Mouse (Mus musculus) urinary bladder, postnatal 14 days (tissue): ENCODE measurements around the gene Ace3.
"Not testable (repeated sequence)": the region's sequence is repeated elsewhere in the genome, so short reads cannot be mapped to it uniquely, and the experiment has no call there.

Experiments
- DNase-seq: peaks from one replicate; pipeline ENCODE4 v3.0.0; 2021; ENCODE audit warnings: low spot score

Gene Ace3

GRCm38 (mm10) chr11:105978634-105979033, 15.8 kb upstream of the Ace3 start:
- no peak for DNase-seq

GRCm38 (mm10) chr11:105984452-105984851, 10.0 kb upstream of the Ace3 start:
- no peak for DNase-seq

GRCm38 (mm10) chr11:105987446-105987845, 7.0 kb upstream of the Ace3 start:
- no peak for DNase-seq

GRCm38 (mm10) chr11:105989446-105989845, 5.0 kb upstream of the Ace3 start:
- DNase-seq: no peak

GRCm38 (mm10) chr11:105990231-105990630, 4.2 kb upstream of the Ace3 start:
- no peak for DNase-seq

GRCm38 (mm10) chr11:106000062-106000461, 5.6 kb downstream of the Ace3 start:
- no peak for DNase-seq

GRCm38 (mm10) chr11:106001718-106002117, 7.2 kb downstream of the Ace3 start:
- no peak for DNase-seq

GRCm38 (mm10) chr11:106004576-106004975, 10.1 kb downstream of the Ace3 start:
- DNase-seq: no peak

GRCm38 (mm10) chr11:106005970-106006369, 11.5 kb downstream of the Ace3 start:
- DNase-seq: no peak

GRCm38 (mm10) chr11:106007821-106008220, 13.3 kb downstream of the Ace3 start, which contains the start of gene Kcnh6:
Gene Kcnh6 (plus strand): TSS chr11:106008124.
- DNase-seq: peak; percentile 80

- DNase-seq: no peak
Measured at GRCm38 (mm10) chr11:106012711-106013110, 18.2 kb downstream of the Ace3 start.

GRCm38 (mm10) chr11:106013556-106014225, 19.2 kb downstream of the Ace3 start:
- DNase-seq: peak; percentile 57

GRCm38 (mm10) chr11:106016440-106016839, 22.0 kb downstream of the Ace3 start:
- DNase-seq: no peak

- no peak for DNase-seq
Measured at GRCm38 (mm10) chr11:106020051-106020763, 25.7 kb downstream of the Ace3 start.

GRCm38 (mm10) chr11:106025774-106026173, 31.3 kb downstream of the Ace3 start:
- DNase-seq: no peak

GRCm38 (mm10) chr11:106026465-106027151, 32.1 kb downstream of the Ace3 start:
- DNase-seq: peak; percentile 53

GRCm38 (mm10) chr11:106027607-106028006, 33.1 kb downstream of the Ace3 start:
- no peak for DNase-seq

- DNase-seq: not testable (repeated sequence)
Measured at GRCm38 (mm10) chr11:106032074-106032473, 37.6 kb downstream of the Ace3 start.

- no peak for DNase-seq
Measured at GRCm38 (mm10) chr11:106033491-106033919, 39.0 kb downstream of the Ace3 start.

GRCm38 (mm10) chr11:106034986-106035385, 40.5 kb downstream of the Ace3 start:
- no peak for DNase-seq

GRCm38 (mm10) chr11:106036548-106037417, 42.3 kb downstream of the Ace3 start, which contains the start of gene Dcaf7:
Gene Dcaf7 (plus strand): TSS chr11:106036872.
- DNase-seq: peak; percentile 95

GRCm38 (mm10) chr11:106037418-106037751, 42.9 kb downstream of the Ace3 start:
- DNase-seq: no peak
